Mouse (Mus musculus) T-helper 2 cell (primary cell): ENCODE data around the gene Fgf13.

Experiments
- in situ Hi-C: fragments of 300-600 bp; cut with MboI, MseI; formaldehyde crosslinking; loops from one replicate; pipeline ENCODE4 v1.15.1; 2025; ENCODE audit warnings: high pct_unique_total_duplicates

The Fgf13 gene

DNA sequence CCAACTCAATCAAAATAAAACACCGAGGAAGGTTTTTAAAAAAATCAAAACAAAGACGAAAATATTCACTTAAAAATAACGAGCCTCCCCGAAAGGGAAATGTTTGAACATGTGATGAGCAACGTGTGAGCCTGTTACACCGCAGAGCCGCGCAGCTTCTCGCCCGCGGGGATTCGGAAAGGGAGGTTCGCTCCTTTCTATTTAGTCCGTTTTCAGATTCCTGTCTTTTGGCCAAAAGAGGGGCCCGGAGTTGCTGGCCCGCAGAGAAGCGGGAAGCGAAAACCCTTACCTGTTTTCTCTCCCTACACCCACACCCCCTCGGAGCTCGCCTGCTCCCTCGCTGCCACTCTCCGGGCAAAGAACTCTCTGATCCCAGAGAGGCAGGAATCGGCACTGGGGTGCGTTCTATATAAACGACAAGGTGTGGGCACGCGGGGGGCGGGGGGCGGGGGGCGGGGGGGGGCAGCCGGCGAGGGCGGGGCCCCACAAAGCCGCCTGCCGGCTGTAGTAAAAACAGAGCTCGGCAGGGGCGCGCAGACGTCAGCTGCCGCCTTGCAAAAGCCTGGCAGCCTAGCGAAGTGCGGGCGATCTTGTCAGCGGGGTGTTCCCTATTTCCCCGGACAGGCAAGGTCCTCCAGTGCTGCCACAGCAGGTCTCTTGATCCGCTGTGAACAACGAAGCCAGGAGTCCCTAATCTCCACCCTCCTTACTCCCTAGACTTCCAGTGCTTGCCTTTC, at the start of gene Fgf13:
TSS of gene Fgf13 (minus strand) at position 377 of the 737 bp plus-strand sequence.
- in situ Hi-C loops: no loop called here

DNA sequence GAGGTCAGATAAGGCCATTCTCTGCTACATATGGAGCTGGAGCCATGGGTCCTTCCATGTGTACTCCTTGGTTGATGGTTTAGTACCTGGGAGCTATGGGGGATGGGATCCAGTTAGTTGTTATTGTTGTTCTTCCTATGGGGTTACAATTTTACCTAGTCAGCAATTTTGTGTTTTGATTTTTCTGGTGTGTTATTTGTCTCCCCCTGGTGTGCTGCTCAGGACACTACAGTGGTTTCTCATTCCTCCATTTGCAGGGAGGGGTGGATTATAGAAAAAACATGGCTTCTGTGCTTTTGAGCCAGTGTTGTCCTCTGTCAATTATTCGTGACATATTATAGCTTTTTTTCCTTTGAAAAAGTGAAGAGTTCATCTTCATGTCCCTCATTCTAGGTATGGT, 38.7 kb upstream of the Fgf13 start:
- in situ Hi-C loops: loop anchor here (10.0 kb wide), 1 partner anchor 412 kb away; no protein-coding TSS in a partner anchor

DNA sequence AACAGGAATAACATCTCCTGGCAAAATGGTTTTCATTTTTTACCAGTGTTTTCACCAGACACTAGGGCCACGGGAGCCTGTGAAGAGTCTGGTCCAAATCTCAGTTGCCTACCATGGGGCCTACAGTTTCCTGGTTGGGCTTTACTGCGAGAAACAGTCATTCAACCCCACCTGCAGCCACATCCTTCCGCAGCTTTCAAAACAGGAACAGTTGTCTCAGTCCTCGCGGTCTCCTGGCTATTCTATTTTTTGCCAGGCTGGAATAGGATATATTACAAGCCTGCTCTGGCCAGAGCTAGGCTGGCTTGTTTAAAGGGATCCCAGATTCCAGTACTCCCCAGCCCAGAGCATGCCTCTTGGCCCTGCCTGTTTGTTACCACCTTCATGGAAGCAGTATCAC, 21.2 kb upstream of the Fgf13 start:
- in situ Hi-C loops: loop anchor here (25.0 kb wide), 1 partner anchor 823 kb away; no protein-coding TSS in a partner anchor

DNA sequence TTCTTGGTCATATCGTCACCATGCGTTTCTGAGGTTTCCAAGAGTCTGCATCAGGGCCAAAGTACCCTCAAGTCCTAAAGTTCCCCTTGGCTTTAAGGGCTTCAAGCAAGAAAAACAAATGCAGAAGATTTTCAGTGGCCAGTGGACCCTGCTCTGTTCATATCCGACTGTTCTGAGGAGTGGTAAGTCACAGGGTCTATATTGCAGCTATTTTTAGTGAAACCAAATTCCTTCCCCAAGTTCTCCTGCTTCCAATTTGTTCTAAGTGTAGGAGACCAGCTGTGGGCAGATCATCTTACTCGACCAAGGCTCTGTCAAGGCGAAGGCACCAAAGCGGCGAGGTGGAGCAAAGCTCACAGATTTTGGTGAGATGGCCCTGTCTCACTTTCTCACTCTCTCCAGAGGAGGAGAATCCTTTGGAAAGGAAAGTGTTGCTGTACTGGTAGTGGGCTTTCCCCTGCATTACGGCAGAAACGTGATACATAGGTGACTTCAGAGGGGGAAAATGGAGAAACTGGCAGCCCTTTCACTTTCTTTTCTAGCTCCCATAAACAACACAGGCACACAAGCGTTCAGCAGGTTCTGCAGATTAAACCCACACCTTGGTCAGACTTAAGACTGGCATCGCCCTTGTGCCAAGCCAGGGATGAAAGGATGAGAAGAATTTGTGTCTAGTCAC, 17.8 kb upstream of the Fgf13 start:
- in situ Hi-C loops: loop anchor here (25.0 kb wide), 1 partner anchor 827 kb away; no protein-coding TSS in a partner anchor

DNA sequence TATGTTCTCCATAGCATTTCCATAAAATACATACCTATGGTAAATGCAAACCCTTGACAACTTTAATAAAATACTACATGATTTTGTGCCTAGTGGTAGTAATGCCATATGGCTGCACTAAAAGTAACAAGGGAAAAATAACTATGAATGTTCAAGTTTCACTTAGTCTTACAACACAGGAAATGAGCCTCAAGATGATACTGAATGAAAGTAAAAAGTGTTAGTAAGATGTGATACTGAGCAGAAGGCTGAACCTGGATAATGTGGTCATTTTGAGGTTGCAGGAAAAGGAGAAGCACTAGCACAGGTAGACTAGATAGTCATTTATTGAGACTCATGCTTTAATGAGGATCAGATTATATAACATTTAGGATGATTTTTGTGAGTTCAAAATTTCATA, 16.2 kb upstream of the Fgf13 start:
- in situ Hi-C loops: loop anchor here (25.0 kb wide), 1 partner anchor 828 kb away; no protein-coding TSS in a partner anchor

DNA sequence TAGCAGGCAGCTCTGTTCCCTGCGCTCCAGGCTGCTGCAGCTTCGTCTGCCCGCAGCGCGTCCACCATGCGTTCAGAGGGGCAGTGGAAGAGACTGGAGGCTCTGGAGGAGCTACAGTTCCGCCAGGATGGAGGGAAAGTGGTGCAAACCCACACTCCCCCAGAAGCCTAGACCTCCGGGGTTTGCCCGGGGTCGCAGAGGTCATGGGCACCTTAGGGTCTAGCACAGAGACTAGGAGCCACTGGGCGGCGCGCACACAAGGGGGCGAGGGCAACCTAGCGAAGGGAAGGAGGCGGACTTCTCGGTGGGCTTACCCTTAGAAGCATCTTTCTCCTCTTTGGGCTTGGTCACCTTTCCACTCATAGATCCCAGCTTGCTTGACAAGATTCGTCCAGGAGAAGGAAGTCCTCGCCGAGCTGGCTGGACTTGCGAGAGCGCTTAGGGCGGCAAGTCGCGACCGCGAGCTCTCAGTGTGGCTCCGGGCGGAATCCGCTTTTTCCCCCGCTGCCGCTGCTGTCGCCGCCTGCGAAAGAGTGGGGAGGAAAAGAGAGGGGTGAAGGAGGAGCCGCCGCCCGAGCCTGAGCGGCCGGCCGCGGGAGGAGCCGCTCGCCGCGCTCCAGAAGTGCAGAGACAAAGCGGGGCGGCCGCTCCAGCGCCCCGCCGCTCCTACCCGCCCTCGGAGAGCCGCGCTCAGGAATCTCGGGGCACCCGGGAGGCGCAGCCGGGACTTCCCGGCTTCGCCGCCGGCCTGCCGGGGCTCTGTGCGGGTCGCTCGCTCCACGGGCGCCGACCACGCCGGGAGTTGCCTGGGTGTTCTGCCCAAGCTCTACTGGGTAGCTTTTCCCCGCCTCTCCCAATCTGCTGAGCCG, 811 bp downstream of the Fgf13 start:
- in situ Hi-C loops: no loop called here

DNA sequence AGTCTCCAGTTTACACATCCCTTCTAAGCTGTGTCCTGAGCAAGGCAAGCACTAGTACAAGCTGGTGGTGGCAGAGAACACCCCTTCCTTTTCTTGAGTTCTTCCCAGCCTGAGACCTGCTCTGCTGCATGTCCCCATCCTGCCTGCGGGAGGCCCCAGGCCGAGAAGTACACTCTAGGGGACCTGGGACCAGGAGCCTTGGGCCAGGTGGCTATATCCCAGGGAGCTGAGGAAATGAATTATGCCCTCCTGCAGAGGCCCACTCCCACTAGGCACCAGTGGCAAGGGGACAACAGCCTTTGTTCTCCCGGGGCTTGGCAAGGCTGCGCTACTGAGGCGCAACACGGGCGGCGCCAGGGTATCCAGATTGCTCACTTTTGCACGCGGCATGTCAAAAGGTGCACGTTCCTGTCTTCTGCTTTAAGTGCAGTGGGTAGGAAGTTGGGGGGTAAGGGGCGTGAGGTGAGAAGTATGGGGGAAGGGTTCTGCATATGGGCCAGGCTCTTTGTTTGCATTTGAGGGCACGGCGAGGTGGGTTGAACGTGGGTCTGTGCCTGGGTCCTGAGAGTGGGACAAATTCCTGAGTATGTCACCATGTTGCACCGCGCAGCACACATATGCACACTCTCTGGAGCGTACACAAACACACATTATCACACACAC, 1.7 kb downstream of the Fgf13 start:
- in situ Hi-C loops: no loop called here

DNA sequence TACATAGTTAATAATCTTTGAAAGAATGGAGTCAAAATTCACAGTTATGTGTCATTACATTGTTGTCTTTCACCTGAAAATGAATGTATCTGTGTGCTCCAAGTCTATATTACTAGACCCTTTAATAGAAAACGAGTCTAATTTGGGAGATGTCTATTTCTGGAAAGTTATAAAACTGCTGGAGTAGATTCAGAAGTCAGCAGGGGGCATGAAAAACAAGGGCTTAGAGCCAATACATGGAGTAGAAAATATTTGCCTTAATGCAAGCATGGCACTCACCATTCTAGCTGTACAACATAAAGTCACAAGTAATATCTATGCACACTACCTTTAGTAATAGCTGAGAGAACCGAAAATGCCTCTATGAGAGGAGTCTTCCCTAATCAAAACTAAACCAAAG, 19.9 kb downstream of the Fgf13 start:
- in situ Hi-C loops: no loop called here

DNA sequence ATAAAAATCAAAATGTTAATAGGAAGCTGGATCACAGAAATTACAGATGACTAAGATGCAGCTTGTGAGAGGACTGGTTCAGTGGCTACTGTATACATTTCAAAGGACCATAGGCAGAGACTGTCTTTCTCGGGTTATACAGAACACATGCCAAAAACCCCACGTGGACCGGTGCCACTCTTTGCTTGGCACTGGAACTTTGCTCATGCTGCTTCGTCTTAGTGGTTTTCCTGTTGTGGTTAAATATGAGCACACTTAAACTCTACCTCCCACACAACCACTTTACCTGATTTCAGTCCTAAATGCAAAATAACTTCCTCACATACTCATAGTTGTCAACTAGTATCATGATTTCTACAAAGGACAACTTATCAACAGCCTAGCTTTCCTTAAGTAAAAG, 59.6 kb downstream of the Fgf13 start:
- in situ Hi-C loops: no loop called here

DNA sequence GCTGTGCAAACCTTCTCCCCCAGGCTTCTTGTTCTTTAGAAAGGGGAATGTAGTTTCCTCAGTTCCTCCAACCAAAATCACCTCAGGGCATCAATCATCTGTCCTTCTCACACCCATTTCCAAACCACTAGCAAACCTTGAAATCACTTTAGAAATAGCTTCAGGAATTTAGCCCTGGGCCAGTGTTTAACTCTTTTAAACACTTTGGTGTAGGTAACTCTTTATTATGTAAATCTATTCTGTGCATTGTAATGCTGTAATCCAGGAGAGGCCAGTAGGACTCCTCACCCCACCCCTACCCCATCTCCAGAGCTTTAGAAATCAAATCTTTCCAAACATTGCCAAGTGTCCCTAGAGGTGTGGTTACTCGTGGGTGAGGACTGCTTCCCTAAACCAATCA, 74.5 kb downstream of the Fgf13 start:
- in situ Hi-C loops: loop anchor here (5.0 kb wide), 1 partner anchor 64 kb away; no protein-coding TSS in a partner anchor

DNA sequence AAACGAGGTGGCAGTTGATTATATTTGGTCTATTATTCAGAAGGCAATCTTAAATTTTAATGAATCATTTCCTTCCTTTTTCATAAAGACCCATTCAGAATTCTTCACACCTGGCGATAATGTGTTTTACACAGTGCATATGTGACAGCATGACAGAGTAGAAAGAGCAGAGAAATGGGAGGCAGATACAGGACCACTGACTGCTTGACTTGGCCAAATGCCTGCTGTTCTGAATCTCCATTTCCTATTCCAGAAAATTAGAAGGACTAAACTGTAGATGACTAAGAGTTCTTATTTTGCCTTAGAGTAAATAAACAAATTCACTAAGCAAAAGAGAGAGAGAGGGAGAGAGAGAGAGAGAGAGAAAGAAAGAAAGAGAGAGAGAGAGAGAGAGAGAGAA, 82.4 kb downstream of the Fgf13 start:
- in situ Hi-C loops: loop anchor here (5.0 kb wide), 1 partner anchor 48 kb away; no protein-coding TSS in a partner anchor

DNA sequence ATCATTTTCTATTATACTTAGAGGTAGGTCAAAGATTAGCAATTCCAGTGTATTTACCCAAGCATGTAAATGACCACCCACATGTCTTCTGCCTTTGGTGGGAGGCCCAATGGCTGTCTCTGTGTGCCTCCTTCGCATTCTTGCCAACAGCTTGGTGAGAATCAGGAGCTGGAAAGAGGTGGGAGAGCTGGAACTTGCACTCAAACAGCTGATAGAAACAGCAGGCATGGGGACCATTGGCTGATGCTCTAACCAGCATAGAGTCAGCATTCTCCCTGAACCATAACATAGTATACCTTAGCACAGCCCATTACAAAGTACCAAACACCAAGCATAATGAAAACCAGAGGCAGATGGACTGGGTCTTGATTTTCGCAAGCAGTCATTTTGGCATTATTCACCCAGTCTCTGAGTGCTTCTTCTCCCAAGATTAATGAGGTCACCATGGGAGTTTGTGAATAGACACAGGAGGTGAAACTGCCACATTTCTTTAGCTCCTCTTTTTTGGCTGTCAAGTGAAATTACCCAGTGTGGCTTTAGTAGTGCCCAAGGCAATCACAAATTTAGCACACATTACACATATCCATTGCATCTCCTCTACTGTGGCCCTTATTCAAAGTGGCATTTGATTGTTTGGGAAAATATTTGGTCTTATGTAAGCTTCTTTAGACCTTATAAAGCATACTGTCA, 165.1 kb downstream of the Fgf13 start:
- in situ Hi-C loops: no loop called here

DNA sequence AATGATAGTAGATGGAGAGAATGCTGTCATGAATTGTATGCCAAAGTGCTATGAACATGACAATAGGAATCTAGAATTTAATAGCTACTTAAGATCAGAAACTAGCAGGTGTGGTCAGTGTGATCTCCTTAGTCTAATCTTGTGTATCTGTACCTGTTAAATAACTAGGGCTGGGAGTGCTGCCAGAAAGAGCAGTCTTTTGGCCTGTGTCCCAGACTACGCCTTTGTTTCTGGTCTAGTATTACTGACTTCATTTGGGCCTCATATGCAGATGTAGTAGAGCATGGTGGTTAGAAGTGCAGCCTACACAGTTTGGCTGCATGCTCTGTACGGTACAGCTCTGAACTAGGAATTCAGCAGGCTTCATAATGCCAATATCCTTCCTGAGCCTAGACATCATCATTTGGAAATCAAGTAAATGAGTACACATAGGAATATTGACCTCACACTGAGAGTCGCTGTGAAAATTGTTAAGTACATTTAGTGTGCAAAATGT, 276.9 kb downstream of the Fgf13 start:
- in situ Hi-C loops: no loop called here

DNA sequence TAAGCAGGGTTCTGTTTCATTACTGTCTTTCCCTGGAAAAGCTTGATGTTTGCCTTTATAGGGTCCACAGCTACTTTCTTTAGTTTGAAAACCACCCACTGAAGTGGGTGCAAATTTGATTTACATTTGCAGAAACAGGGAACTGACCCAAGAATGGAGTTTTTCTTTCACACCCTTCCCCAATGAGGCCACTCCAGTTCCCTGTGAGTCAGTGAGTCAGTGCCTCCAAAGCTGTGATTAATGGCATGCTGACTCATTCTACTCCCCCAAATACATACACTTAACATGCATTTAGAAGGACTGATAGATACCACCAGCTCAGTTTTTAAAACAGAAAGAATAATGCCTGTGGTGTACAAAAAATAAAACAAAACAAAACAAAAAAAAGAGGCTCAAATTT, 316.3 kb downstream of the Fgf13 start:
- in situ Hi-C loops: no loop called here

DNA sequence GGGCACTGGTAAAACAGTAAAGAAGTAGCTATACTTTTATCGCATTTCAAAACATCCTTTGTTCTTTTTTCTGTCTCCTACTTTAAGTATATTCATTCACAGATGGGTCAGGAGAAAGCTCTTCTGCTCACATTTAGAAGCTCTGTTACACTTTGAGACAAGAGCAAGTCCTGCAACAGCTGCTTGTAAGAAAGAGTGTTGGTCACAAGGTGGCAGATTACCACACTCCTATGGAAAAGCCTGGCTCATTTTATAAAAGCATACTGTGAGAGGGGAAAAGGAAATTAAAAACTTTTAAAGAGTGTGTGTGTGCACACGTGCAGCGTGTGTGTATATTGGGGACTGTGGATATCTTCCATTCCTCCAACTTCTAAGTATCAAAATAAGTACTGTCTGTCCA, 324.1 kb downstream of the Fgf13 start:
- in situ Hi-C loops: no loop called here

DNA sequence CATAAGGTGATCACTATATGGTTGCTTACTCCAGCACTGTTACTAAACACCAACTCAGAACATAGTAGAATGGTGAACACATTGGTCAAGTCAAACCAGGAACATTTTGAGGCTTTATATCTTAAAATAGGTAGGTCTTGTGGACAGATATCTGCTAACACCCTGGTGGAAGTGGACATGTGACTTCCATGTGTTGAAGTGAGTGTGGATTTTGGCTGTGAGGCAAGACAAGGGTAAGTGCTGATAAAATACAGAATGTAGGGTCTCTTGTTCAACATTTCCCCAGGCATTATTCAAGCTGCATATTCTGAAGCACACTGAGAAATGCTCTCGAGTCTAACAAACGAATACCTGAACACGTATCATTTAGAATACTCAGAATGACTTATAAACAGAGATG, 324.7 kb downstream of the Fgf13 start:
- in situ Hi-C loops: no loop called here

DNA sequence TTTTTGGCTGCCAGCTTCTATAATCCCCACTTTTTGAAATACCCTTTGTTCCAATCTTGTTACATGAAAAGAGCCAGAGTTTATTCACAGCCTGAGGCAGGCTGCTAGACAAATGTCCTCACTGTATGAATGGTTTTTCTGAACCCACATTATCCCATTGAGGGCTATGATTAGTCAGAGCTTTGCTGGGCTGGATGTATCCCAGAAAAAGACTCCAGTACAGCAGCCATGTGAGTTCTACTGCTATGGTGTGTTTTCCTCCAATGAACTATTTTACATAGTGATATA, 326.5 kb downstream of the Fgf13 start:
- in situ Hi-C loops: no loop called here

DNA sequence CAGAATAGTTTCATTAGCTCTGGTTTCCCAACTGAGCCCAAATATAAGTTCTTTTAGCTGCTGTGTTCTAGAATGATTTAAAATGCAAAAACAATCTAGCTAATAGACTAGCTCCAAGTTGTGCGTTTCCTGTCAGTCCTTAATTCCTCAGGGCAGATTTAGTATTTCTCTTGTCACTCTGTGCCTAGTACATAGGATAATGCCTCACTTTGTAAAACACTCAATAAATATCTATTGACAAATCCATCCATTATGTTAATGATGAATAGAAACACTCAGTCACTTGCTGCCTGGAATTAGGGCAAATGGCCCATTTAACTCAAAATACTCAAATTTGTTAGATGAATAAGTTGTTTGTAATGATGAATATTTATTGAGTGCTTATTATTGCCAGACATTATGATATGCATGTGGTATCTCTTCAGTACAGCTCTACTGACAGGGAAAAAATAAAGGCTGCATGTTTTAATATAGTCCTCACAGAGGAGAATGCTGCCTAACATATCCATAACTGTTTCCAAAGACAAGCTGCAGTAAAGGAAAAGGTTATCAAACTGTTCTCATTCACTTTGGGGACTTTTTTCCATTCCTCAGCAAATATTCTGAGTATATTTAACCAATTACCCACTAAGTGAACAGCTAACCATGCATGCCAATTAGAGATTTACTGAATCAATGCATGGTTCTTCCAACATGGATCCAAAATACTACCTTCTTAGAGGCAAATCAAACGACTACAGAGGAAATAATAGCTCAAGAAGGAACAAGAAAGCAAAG, 327.0 kb downstream of the Fgf13 start:
- in situ Hi-C loops: no loop called here

DNA sequence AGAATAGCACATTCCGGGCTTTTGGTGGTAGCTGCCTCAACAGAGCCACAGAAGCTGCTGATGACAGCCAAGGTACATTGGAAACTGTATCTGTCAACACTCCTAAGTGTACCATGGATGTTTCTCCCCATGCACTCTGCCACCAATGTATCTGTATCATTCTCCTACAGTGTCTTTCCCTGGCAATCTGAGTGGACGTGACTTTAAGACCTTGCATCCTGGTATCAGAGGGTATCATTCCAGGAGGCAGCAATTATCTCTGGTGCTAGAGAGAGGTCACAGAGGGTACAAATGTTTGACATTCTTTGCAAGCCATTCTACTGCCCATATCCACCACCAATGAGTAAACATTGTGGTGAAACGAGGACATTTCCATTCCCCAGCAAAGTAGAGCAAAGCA, 347.2 kb downstream of the Fgf13 start:
- in situ Hi-C loops: no loop called here

DNA sequence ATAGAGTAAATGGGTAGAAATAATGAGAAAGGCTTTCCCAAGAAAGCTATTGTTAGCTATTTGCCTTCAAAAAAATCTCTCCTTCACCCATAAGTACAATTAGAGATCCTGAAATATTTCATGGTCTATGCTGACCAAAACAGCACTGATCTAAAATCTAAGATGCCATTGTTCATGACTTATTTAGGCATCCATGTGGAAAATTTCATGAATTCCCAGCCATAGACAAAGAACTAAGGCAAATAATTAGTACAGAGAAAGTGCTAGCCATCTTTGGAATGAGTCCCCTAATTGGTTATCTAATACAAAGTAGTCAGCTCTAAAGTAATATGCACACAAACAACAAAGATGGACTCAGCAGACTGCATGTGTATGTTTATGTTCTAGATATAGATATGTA, 366.7 kb downstream of the Fgf13 start:
- in situ Hi-C loops: no loop called here
